Mouse (Mus musculus): ENCODE measurements at regions not wholly inside any gene's neighbourhood (a gene's known extent, or its start where the extent isn't known, plus 50 kb on each side); places are given as distances from the start of the nearest gene placed in this dataset.

DNA sequence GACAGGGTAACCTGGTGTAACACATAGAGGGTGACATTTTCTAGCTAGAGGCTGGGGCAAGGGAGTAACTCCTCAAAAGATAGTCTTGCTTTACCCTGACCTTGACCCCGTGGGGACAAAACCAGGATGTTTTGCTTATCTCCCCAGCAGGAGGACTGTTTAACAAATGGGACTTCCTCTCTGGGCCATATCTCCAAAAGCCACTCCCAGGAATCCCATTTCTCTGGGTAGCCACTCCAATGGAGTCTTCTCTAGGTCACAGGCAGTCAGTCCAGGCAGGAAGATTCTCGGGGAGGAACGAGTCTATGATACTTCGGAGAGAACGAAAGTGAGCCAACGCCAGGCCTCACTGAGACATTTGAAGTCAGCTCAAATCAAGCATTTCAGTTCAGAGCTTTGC, 396.0 kb upstream of the Mki67 start:
- WGBS: 83% methylated on average over 6 of the region's 6 CpGs
- no peak for ATAC-seq (replicated peaks; ENCODE audit: low FRiP score)
- no peak overlapping the region for H3K27ac ChIP-seq (ENCODE audit: low read depth, low read length)
- no peak overlapping the region for H3K9ac ChIP-seq (ENCODE audit: low read length)
- H3K4me3 ChIP-seq (ENCODE audit: low read depth, low read length): no peak overlapping the region
- H3K4me2 ChIP-seq (ENCODE audit: low read depth, low read length, severe bottlenecking): no peak overlapping the region
- H3K9me3 ChIP-seq (ENCODE audit: control insufficient read depth, low read length): no peaks in the 10 kb centered on the region
- H3K27me3 ChIP-seq (ENCODE audit: control insufficient read depth, insufficient read depth, low read length): no peaks in the 10 kb centered on the region
- no peak for DNase-seq (ENCODE audit: low spot score)
- H3K36me3 ChIP-seq (ENCODE audit: control insufficient read depth, insufficient read depth, low read length): no peaks in the 10 kb centered on the region
- H3K4me1 ChIP-seq (replicated peaks; ENCODE audit: control insufficient read depth, insufficient read depth, low read length): no peaks in the 10 kb centered on the region

DNA sequence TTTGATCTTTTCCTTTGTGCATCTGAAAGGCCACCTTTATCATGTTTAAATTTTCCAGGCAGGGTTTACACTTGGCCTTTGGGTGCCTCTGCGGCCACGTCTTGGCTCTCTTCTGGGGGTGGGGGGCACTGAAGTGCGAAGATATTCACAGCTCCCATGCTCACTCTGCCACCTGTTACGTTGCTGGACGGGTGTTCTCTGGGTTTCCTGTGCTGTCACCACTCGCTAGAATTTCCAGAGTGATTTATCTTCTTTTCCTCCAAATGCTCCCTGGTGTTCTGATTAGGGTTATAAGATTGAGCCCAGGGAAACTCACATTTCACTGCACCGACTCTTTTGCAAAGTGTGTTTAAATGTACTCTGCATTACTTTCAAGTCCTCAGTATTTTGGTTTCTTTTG, 404.8 kb upstream of the Mki67 start:
- ATAC-seq (replicated peaks; ENCODE audit: low FRiP score): no peak

DNA sequence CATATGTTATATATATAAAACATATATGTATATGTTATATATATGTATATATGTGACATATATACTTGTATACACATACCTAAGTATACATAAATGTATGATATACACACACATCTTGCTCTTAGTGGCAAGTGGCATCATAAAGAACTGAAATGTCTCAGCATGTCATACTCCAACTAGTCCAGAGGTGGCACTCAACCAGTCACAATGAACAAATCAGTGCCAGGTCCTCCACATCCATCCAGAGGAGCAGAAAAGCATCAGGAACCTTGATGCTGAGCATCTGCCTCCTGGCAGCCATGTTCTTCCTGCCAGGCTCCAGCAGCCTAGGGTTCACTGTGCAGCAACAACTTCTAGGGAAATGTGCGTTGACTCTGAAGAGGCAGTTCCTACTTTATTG, 405.2 kb upstream of the Mki67 start:
- no peaks in the 10 kb centered on the region for H3K27me3 ChIP-seq (ENCODE audit: control insufficient read depth, insufficient read depth, low read length)
- H3K27ac ChIP-seq (ENCODE audit: low read depth, low read length): no peak overlapping the region
- no peak for DNase-seq (ENCODE audit: low spot score)
- no peaks in the 10 kb centered on the region for H3K4me1 ChIP-seq (replicated peaks; ENCODE audit: control insufficient read depth, insufficient read depth, low read length)
- 85% methylated on average over 1 of the region's 1 CpGs for WGBS
- H3K9me3 ChIP-seq (ENCODE audit: control insufficient read depth, low read length): no peaks in the 10 kb centered on the region
- H3K4me3 ChIP-seq (ENCODE audit: low read depth, low read length): no peak overlapping the region
- H3K4me2 ChIP-seq (ENCODE audit: low read depth, low read length, severe bottlenecking): no peak overlapping the region
- H3K36me3 ChIP-seq (ENCODE audit: control insufficient read depth, insufficient read depth, low read length): no peaks in the 10 kb centered on the region
- no peak overlapping the region for H3K9ac ChIP-seq (ENCODE audit: low read length)
- ATAC-seq (replicated peaks; ENCODE audit: low FRiP score): no peak

More for the DNA sequence above, 404.8 kb upstream of the Mki67 start:
- no peaks in the 10 kb centered on the region for H3K4me1 ChIP-seq (replicated peaks; ENCODE audit: control insufficient read depth, insufficient read depth, low read length)
- DNase-seq (ENCODE audit: low spot score): no peak
- no peak overlapping the region for H3K27ac ChIP-seq (ENCODE audit: low read depth, low read length)
- H3K9me3 ChIP-seq (ENCODE audit: control insufficient read depth, low read length): no peaks in the 10 kb centered on the region
- H3K36me3 ChIP-seq (ENCODE audit: control insufficient read depth, insufficient read depth, low read length): no peaks in the 10 kb centered on the region
- H3K4me3 ChIP-seq (ENCODE audit: low read depth, low read length): no peak overlapping the region
- H3K9ac ChIP-seq (ENCODE audit: low read length): no peak overlapping the region
- WGBS: 71% methylated on average over 7 of the region's 7 CpGs
- no peak overlapping the region for H3K4me2 ChIP-seq (ENCODE audit: low read depth, low read length, severe bottlenecking)
- no peaks in the 10 kb centered on the region for H3K27me3 ChIP-seq (ENCODE audit: control insufficient read depth, insufficient read depth, low read length)

DNA sequence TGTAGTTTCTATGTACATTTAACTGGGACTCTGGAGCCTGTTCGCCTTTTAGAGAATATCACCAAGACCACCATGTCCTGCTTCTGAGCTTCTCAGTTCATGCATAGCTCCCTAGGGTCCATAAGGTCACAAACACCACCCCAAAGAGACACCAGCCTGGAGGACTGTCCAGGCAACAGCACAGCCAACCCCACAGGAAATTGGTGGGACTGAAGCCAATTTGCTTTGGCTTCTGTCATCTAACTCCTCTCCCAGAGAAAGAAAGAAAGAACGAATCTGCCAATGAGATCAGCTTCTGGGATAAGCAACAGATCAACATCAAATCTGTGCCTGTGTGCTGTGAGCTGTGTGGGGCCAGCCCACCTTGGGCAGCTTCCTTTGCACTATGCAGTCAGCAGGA, 408.6 kb upstream of the Mki67 start:
- Histone ChIP-seq H3K27me3 (ENCODE audit: control insufficient read depth, insufficient read depth, low read length) (no peaks in the 10 kb centered on the region), H3K4me3 (ENCODE audit: low read depth, low read length) (no peak overlapping the region), H3K27ac (ENCODE audit: low read depth, low read length) (no peak overlapping the region), H3K4me2 (ENCODE audit: low read depth, low read length, severe bottlenecking) (no peak overlapping the region), H3K9me3 (ENCODE audit: control insufficient read depth, low read length) (no peaks in the 10 kb centered on the region), H3K4me1 (replicated peaks; ENCODE audit: control insufficient read depth, insufficient read depth, low read length) (no peaks in the 10 kb centered on the region), H3K9ac (ENCODE audit: low read length) (no peak overlapping the region), H3K36me3 (ENCODE audit: control insufficient read depth, insufficient read depth, low read length) (no peaks in the 10 kb centered on the region)
- DNase-seq (ENCODE audit: low spot score) (no peak), ATAC-seq (replicated peaks; ENCODE audit: low FRiP score) (no peak)
- WGBS: 84% methylated on average over 2 of the region's 2 CpGs

DNA sequence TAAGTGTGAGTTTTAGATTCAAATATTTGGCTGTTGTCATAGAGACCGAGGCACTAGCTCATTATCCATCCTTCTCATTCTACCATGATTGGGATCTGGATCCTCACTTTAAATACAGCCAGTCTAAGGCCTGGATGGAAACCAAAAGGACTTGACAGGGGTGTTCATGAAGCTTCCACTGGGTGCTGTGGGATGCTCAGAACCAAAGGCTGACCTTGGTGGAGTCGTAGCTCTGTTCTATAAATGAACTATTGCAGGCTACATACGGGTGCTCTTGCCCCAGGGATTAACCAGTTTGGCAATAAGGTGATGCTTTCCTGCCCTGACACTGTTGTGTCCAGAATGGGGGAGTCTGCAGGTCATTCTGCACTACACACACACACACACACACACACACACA, 410.2 kb upstream of the Mki67 start:
- no peak overlapping the region for H3K9ac ChIP-seq (ENCODE audit: low read length)
- no peak overlapping the region for H3K4me3 ChIP-seq (ENCODE audit: low read depth, low read length)
- no peak overlapping the region for H3K4me2 ChIP-seq (ENCODE audit: low read depth, low read length, severe bottlenecking)
- no peaks in the 10 kb centered on the region for H3K9me3 ChIP-seq (ENCODE audit: control insufficient read depth, low read length)
- H3K36me3 ChIP-seq (ENCODE audit: control insufficient read depth, insufficient read depth, low read length): no peaks in the 10 kb centered on the region
- H3K27me3 ChIP-seq (ENCODE audit: control insufficient read depth, insufficient read depth, low read length): no peaks in the 10 kb centered on the region
- H3K27ac ChIP-seq (ENCODE audit: low read depth, low read length): no peak overlapping the region
- H3K4me1 ChIP-seq (replicated peaks; ENCODE audit: control insufficient read depth, insufficient read depth, low read length): peaks cover 3% of the 10 kb centered on the region; the same call in 1 of the 2 replicates
- ATAC-seq (replicated peaks; ENCODE audit: low FRiP score) (no peak), DNase-seq (ENCODE audit: low spot score) (no peak)
- 82% methylated on average over 3 of the region's 3 CpGs for WGBS

DNA sequence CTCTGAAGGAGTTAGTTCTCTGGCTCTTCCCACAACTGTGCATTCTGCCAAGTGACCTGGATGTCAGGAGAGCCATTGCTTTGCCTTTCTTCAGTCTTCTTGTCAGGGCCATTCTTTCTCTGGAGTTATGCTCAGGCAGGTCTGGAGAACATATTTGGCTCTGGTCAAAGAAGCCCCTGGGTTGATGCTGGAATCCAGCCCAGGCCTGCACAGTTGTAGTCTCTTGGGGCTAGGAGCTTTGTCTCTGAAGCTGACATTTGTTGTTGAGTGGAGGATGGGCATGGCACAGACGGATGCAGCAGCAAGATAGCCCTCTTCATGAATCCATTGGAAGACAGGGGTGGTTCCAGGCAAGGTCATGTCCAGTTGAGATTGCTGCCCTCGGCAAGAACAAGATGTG, 411.4 kb upstream of the Mki67 start:
- H3K4me3 ChIP-seq (ENCODE audit: low read depth, low read length): no peak overlapping the region
- H3K4me2 ChIP-seq (ENCODE audit: low read depth, low read length, severe bottlenecking): no peak overlapping the region
- ATAC-seq (replicated peaks; ENCODE audit: low FRiP score) (no peak), DNase-seq (ENCODE audit: low spot score) (no peak)
- H3K36me3 ChIP-seq (ENCODE audit: control insufficient read depth, insufficient read depth, low read length): no peaks in the 10 kb centered on the region
- H3K9me3 ChIP-seq (ENCODE audit: control insufficient read depth, low read length): no peaks in the 10 kb centered on the region
- no peaks in the 10 kb centered on the region for H3K27me3 ChIP-seq (ENCODE audit: control insufficient read depth, insufficient read depth, low read length)
- 81% methylated on average over 2 of the region's 2 CpGs for WGBS
- H3K27ac ChIP-seq (ENCODE audit: low read depth, low read length): no peak overlapping the region
- H3K9ac ChIP-seq (ENCODE audit: low read length): no peak overlapping the region
- peaks cover 3% of the 10 kb centered on the region; the same call in 1 of the 2 replicates for H3K4me1 ChIP-seq (replicated peaks; ENCODE audit: control insufficient read depth, insufficient read depth, low read length)

DNA sequence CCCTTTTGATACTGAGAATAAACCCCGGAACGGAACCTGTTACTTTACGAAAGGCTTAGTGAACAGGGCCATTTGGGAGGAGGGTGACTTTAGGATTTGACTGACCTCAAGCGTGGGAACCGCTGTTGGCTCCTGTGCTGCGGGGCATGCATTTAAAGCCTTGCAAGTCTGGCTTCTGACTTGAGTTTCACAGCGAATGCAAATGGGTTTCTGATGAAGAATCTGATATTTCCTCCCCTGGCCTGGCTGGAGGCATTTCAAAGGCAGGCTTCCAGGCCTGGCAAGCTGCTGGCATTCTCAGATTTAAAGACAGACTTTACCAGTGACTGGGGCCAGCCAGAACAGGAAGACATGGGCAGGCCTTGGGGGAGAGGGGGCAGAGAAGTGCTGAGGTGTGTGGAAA, 413.6 kb upstream of the Mki67 start:
- DNase-seq (ENCODE audit: low spot score) (no peak), ATAC-seq (replicated peaks; ENCODE audit: low FRiP score) (no peak)
- no peak overlapping the region for H3K27ac ChIP-seq (ENCODE audit: low read depth, low read length)
- no peak overlapping the region for H3K9ac ChIP-seq (ENCODE audit: low read length)
- H3K4me3 ChIP-seq (ENCODE audit: low read depth, low read length): no peak overlapping the region
- H3K4me1 ChIP-seq (replicated peaks; ENCODE audit: control insufficient read depth, insufficient read depth, low read length): peaks cover 3% of the 10 kb centered on the region; the same call in 1 of the 2 replicates
- no peaks in the 10 kb centered on the region for H3K27me3 ChIP-seq (ENCODE audit: control insufficient read depth, insufficient read depth, low read length)
- H3K9me3 ChIP-seq (ENCODE audit: control insufficient read depth, low read length): no peaks in the 10 kb centered on the region
- H3K36me3 ChIP-seq (ENCODE audit: control insufficient read depth, insufficient read depth, low read length): no peaks in the 10 kb centered on the region
- WGBS: 27% methylated on average over 7 of the region's 7 CpGs
- no peak overlapping the region for H3K4me2 ChIP-seq (ENCODE audit: low read depth, low read length, severe bottlenecking)

DNA sequence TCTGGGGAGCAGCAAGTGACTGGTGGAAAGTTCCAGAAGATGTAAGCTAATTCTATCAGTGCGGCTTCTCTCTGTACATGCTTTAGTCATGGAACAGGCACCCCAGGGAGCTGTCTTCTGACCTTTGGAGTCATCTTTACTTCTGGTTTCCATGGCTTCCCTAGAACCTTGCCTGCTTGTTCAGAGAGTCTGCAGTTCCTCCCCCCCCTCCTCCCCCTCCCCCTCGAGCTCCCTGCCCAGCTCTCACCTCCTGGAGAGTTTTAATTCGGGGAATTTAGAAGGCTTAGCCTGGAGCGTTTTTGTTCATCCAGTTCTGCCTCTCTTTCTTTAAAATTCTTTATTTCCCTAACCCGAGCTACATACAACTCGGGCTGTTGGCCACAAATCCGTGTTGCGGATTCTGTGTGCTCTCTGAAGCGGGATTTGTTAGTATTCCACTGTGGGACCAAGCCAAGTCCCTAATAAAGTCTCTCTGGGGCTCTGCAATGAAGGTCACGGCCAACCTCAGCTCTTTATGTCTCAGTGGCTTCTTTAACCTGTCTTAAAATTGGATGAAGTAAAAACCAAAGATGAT, 414.6 kb upstream of the Mki67 start:
- peaks cover 3% of the 10 kb centered on the region; the same call in 1 of the 2 replicates for H3K4me1 ChIP-seq (replicated peaks; ENCODE audit: control insufficient read depth, insufficient read depth, low read length)
- H3K27me3 ChIP-seq (ENCODE audit: control insufficient read depth, insufficient read depth, low read length): no peaks in the 10 kb centered on the region
- no peaks in the 10 kb centered on the region for H3K36me3 ChIP-seq (ENCODE audit: control insufficient read depth, insufficient read depth, low read length)
- 19% methylated on average over 10 of the region's 10 CpGs for WGBS
- H3K4me3 ChIP-seq (ENCODE audit: low read depth, low read length): no peak overlapping the region
- no peaks in the 10 kb centered on the region for H3K9me3 ChIP-seq (ENCODE audit: control insufficient read depth, low read length)
- no peak overlapping the region for H3K4me2 ChIP-seq (ENCODE audit: low read depth, low read length, severe bottlenecking)
- DNase-seq (ENCODE audit: low spot score): no peak
- H3K9ac ChIP-seq (ENCODE audit: low read length): no peak overlapping the region
- no peak for ATAC-seq (replicated peaks; ENCODE audit: low FRiP score)
- no peak overlapping the region for H3K27ac ChIP-seq (ENCODE audit: low read depth, low read length)

DNA sequence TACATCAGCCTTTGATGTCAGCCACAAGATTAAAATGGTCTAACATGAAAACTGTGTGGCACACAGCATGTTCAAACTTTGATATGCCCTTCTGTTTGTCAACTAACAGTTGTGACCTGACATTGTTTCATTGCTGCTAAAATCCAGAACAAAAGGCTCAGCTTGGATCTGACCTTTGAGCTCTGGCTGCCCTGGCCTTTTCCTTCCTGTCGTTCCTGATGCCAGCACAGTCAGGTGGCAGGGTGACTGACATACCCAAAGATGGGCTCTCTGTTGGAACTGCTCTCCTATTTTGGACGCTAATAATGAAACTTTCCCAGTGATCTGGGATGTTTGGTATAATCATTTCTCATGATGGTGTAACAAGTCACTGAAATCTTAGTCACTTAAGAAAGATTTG, 416.8 kb upstream of the Mki67 start:
- no peak overlapping the region for H3K27ac ChIP-seq (ENCODE audit: low read depth, low read length)
- H3K9ac ChIP-seq (ENCODE audit: low read length): no peak overlapping the region
- H3K4me2 ChIP-seq (ENCODE audit: low read depth, low read length, severe bottlenecking): no peak overlapping the region
- peaks cover 3% of the 10 kb centered on the region; the same call in 1 of the 2 replicates for H3K4me1 ChIP-seq (replicated peaks; ENCODE audit: control insufficient read depth, insufficient read depth, low read length)
- ATAC-seq (replicated peaks; ENCODE audit: low FRiP score) (no peak), DNase-seq (ENCODE audit: low spot score) (no peak)
- 76% methylated on average over 2 of the region's 2 CpGs for WGBS
- H3K36me3 ChIP-seq (ENCODE audit: control insufficient read depth, insufficient read depth, low read length): no peaks in the 10 kb centered on the region
- no peaks in the 10 kb centered on the region for H3K27me3 ChIP-seq (ENCODE audit: control insufficient read depth, insufficient read depth, low read length)
- no peak overlapping the region for H3K4me3 ChIP-seq (ENCODE audit: low read depth, low read length)
- no peaks in the 10 kb centered on the region for H3K9me3 ChIP-seq (ENCODE audit: control insufficient read depth, low read length)
